Mouse (Mus musculus): ENCODE results near the gene Grhl1.

- TF ChIP-seq POLR2A (IDR thresholded peaks at IDR 0.05; ENCODE audit: borderline replicate concordance, extremely low read depth, low read depth, low read length) (0 out of 2 replicates have a peak, but pooled peaks have one; percentile 5), CTCF (IDR thresholded peaks at IDR 0.05; ENCODE audit: insufficient read depth, low read length) (no peak)
Observed at GRCm38 (mm10) chr12:24651642-24652342, 79.7 kb downstream of the Grhl1 start.

Data from lung, adult 2 months (tissue).